Mouse (Mus musculus): ENCODE results near the gene Prl4a1. TPM values are rescaled to one million over a fixed set of nuclear protein-coding genes. Genes with fewer than 3 reads are reported as not detected.

The Prl4a1 gene
- polyA plus RNA-seq, 1 experiment, result not detected

DNA sequence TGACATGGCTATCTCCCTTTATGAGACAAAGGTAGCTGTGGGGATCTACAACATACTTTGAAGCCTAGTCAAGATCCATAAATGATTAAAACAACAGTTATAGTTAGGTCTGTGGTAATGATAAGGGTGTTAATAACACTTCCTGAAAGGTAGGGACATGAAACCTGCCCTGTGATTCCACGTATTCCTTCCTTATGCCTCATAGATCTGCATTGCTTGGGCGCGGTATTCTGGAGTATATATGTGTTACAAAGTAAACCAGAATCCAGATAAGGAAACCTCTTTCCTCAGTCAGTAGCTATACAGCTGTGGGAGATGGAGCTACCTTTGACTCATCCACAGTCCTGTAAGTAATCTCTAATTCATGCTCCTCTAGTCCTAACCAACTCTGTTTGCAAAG, 53.3 kb downstream of the Prl4a1 start:
- no peaks in the 10 kb centered on the region for H3K9me3 ChIP-seq (replicated peaks; ENCODE audit: control insufficient read depth, insufficient read depth, low read length, poor library complexity, severe bottlenecking)
- no peak overlapping the region for H3K9ac ChIP-seq (ENCODE audit: low read depth, poor library complexity, severe bottlenecking)
- H3K4me1 ChIP-seq (ENCODE audit: control insufficient read depth, insufficient read depth, low read length), result no peaks in the 10 kb centered on the region
- no peak for TF ChIP-seq EP300 (IDR thresholded peaks at IDR 0.05; ENCODE audit: insufficient read depth, low read depth, low read length)
- no peak for TF ChIP-seq CTCF (IDR thresholded peaks at IDR 0.05; ENCODE audit: low read depth, low read length)
- TF ChIP-seq POLR2A (IDR thresholded peaks at IDR 0.05; ENCODE audit: insufficient read depth, low read length), result no peak
- H3K27me3 ChIP-seq (ENCODE audit: control insufficient read depth, insufficient read depth, low read length, poor library complexity, severe bottlenecking), result no peaks in the 10 kb centered on the region
- H3K4me3 ChIP-seq (ENCODE audit: low read depth, low read length), result no peak overlapping the region
- H3K36me3 ChIP-seq (ENCODE audit: control insufficient read depth, insufficient read depth, low read length, poor library complexity, severe bottlenecking), result no peaks in the 10 kb centered on the region
- no peak overlapping the region for H3K27ac ChIP-seq (ENCODE audit: insufficient read depth, low read length)

Other genes with a start within 250 kb of the Prl4a1 start
- not detected in 2 replicates for gene Prl7c1, start 235.4 kb upstream of the Prl4a1 start, polyA plus RNA-seq (2011; ENCODE audit: insufficient read depth, insufficient read length, low read depth, missing spikeins)
- 1.3 and 5.5 TPM in 2 replicates for gene Prl2a1, start 214.6 kb upstream of the Prl4a1 start, polyA plus RNA-seq (2011; ENCODE audit: insufficient read depth, insufficient read length, low read depth, missing spikeins)
- not detected in 2 replicates for gene Prl2c1, start 166.9 kb upstream of the Prl4a1 start, polyA plus RNA-seq (2011; ENCODE audit: insufficient read depth, insufficient read length, low read depth, missing spikeins)
- not detected in 2 replicates for gene Prl5a1, start 126.3 kb downstream of the Prl4a1 start, polyA plus RNA-seq (2011; ENCODE audit: insufficient read depth, insufficient read length, low read depth, missing spikeins)
- gene Gm11361, start 241.3 kb downstream of the Prl4a1 start, polyA plus RNA-seq (2011; ENCODE audit: insufficient read depth, insufficient read length, low read depth, missing spikeins), result 2.3 TPM in 1 of 2 replicates, not detected in the other

All from ES-Bruce4 (cell line).